Comparison of ENCODE assay signal across 8 mouse cellular contexts in the genomic region with DNA sequence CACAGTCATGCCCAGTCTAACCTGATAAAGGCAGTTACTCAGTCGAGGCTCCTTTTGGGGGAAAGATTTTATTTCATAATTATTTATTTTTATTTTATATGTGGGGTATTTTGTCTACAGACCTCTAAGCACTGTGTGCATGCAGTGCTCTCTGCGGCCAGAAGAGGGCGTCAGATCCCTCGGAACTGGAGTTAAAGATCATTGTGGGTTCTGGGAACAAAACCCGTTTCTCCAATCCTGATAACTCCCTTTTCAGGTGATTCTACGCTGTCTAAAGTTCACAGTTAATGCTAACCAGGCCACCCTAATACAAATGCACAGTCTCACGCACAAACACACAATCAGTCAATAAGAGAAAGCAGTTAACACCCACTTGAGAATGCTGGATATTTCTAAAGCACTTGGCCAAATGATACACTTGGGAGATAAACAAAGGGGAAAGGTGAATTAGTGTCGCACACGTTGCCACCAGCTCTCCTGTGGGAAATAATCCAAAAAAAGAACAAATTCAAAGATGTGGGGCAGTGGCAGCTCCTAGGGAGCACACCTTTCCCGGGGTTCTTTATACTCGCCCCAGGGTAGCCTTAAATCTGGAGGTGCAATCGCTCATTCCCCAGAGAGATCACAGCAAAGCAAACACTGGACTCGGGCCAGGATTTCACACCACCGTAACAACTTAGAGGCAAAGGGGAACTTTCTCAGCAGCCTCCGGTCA.
A peak's percentile ranks its signal among the peaks of the same experiment; 100 is the strongest.
DNase-seq lines count a peak whose midpoint lies in the region; ATAC-seq and TF ChIP-seq lines count a peak whose summit lies in the region.

No protein-coding gene starts in this region.

- DNase-seq in cerebellum, adult 2 months, result no peak
- DNase-seq in cerebellum, adult 11-12 months, result no peak
- DNase-seq in MEL-GATA-1-ER (ENCODE audit: extremely low read depth, low read depth), result peak; percentile 4
- no peak for DNase-seq in urinary bladder, postnatal 36 days (ENCODE audit: low spot score in 2 of 2)
- DNase-seq in cerebellum, postnatal 4 days (ENCODE audit: low spot score in 2 of 2), result no peak

- no peak; the same call in 1 of the 2 replicates for ATAC-seq in heart, embryonic 16.5 days (replicated peaks; ENCODE audit: extremely low read depth, insufficient read depth, low FRiP score)
- ATAC-seq in limb, embryonic 15.5 days (ENCODE audit: insufficient number of reproducible peaks, low FRiP score, low TSS enrichment, low read depth), result 0 out of 2 replicates have a peak, but pooled peaks have one; percentile 1
- no peak for ATAC-seq in neural tube, embryonic 15.5 days (ENCODE audit: low FRiP score)

- H3K4me1 ChIP-seq in cerebellum, adult 2 months (ENCODE audit: control insufficient read depth, insufficient read depth, low read length), result 0 out of 2 replicates have a peak, but pooled peaks cover 3% of the 10 kb centered on the region
- H3K4me1 ChIP-seq in heart, embryonic 16.5 days (ENCODE audit: control insufficient read depth, insufficient read depth, low read length), result peaks cover 2% of the 10 kb centered on the region; the same call in 1 of the 2 replicates
- H3K4me1 ChIP-seq in limb, embryonic 15.5 days, result peaks cover 10% of the 10 kb centered on the region
- peaks cover 10% of the 10 kb centered on the region for H3K4me1 ChIP-seq in neural tube, embryonic 15.5 days

- WGBS in cerebellum, adult 2 months, result 28% methylated on average over 15 of the region's 15 CpGs
- 8% methylated on average over 15 of the region's 15 CpGs for WGBS in heart, embryonic 16.5 days
- WGBS in limb, embryonic 15.5 days, result 9% methylated on average over 15 of the region's 15 CpGs
- 17% methylated on average over 15 of the region's 15 CpGs for WGBS in neural tube, embryonic 15.5 days

- no peaks in the 10 kb centered on the region for H3K36me3 ChIP-seq in heart, embryonic 16.5 days (ENCODE audit: control insufficient read depth, insufficient read depth)
- no peaks in the 10 kb centered on the region for H3K36me3 ChIP-seq in limb, embryonic 15.5 days
- no peaks in the 10 kb centered on the region for H3K36me3 ChIP-seq in neural tube, embryonic 15.5 days

- H3K4me2 ChIP-seq in heart, embryonic 16.5 days (ENCODE audit: low read depth, low read length), result peak overlapping the region; percentile 29
- peak overlapping the region; percentile 42 for H3K4me2 ChIP-seq in limb, embryonic 15.5 days
- peak overlapping the region; percentile 35 for H3K4me2 ChIP-seq in neural tube, embryonic 15.5 days

- no peak for TF ChIP-seq POLR2A in cerebellum, adult 2 months (IDR thresholded peaks at IDR 0.05; ENCODE audit: borderline replicate concordance, insufficient read depth, low read length)

- H3K27me3 ChIP-seq in cerebellum, adult 2 months (ENCODE audit: control insufficient read depth, insufficient read depth, low read length), result no peaks in the 10 kb centered on the region
- H3K27me3 ChIP-seq in heart, embryonic 16.5 days (ENCODE audit: control insufficient read depth, insufficient read depth, low read length), result no peaks in the 10 kb centered on the region; the same call in 1 of the 2 replicates
- H3K27me3 ChIP-seq in limb, embryonic 15.5 days, result 0 out of 2 replicates have a peak, but pooled peaks cover 8% of the 10 kb centered on the region
- H3K27me3 ChIP-seq in neural tube, embryonic 15.5 days (replicated peaks), result no peaks in the 10 kb centered on the region

- no peak overlapping the region for H3K27ac ChIP-seq in cerebellum, adult 2 months (ENCODE audit: insufficient read depth, low read length)
- 0 out of 2 replicates have a peak overlapping the region, but pooled peaks have one; percentile 3 for H3K27ac ChIP-seq in heart, embryonic 16.5 days (ENCODE audit: low read length)
- no peak overlapping the region for H3K27ac ChIP-seq in limb, embryonic 15.5 days
- H3K27ac ChIP-seq in neural tube, embryonic 15.5 days (replicated peaks), result no peak overlapping the region

- no peak overlapping the region for H3K9ac ChIP-seq in heart, embryonic 16.5 days (ENCODE audit: low read length)
- H3K9ac ChIP-seq in limb, embryonic 15.5 days, result no peak overlapping the region
- no peak overlapping the region for H3K9ac ChIP-seq in neural tube, embryonic 15.5 days (replicated peaks)

- H3K9me3 ChIP-seq in heart, embryonic 16.5 days (replicated peaks; ENCODE audit: control insufficient read depth, low read length), result no peaks in the 10 kb centered on the region; the same call in 1 of the 2 replicates
- no peaks in the 10 kb centered on the region for H3K9me3 ChIP-seq in limb, embryonic 15.5 days
- no peaks in the 10 kb centered on the region for H3K9me3 ChIP-seq in neural tube, embryonic 15.5 days (replicated peaks)

- peak; percentile 11; the same call in 1 of the 2 replicates for TF ChIP-seq CTCF in cerebellum, adult 2 months (IDR thresholded peaks at IDR 0.05; ENCODE audit: borderline replicate concordance, insufficient read depth, low read depth, low read length)

- H3K4me3 ChIP-seq in cerebellum, adult 2 months (replicated peaks; ENCODE audit: insufficient read depth, low read depth, low read length), result no peak overlapping the region
- no peak overlapping the region for H3K4me3 ChIP-seq in heart, embryonic 16.5 days (ENCODE audit: low read length)
- H3K4me3 ChIP-seq in limb, embryonic 15.5 days, result peak overlapping the region; percentile 3; the same call in 1 of the 2 replicates
- H3K4me3 ChIP-seq in neural tube, embryonic 15.5 days (replicated peaks), result no peak overlapping the region
